Mouse (Mus musculus) kidney, postnatal 36 days (tissue): ENCODE data around the gene Mvb12b.
A peak's percentile ranks its signal among the peaks of the same experiment; 100 is the strongest.
"Not testable (repeated sequence)": the region's sequence is repeated elsewhere in the genome, so short reads cannot be mapped to it uniquely, and the experiment has no call there.

Experiments used
- DNase-seq, 2 experiments: peaks; one replicate each; pipeline ENCODE4 v3.0.0; 2021 to 2022; ENCODE audit warnings: mixed read lengths in 2 of 2

Mvb12b gene

GRCm38 (mm10) chr2:33887328-33888099, at the start of gene Mvb12b:
Gene Mvb12b (minus strand): TSS chr2:33887946.
- peak; percentile 55 to 85 for DNase-seq

GRCm38 (mm10) chr2:33935756-33936155, 48.0 kb upstream of the Mvb12b start:
- DNase-seq = no peak

DNA sequence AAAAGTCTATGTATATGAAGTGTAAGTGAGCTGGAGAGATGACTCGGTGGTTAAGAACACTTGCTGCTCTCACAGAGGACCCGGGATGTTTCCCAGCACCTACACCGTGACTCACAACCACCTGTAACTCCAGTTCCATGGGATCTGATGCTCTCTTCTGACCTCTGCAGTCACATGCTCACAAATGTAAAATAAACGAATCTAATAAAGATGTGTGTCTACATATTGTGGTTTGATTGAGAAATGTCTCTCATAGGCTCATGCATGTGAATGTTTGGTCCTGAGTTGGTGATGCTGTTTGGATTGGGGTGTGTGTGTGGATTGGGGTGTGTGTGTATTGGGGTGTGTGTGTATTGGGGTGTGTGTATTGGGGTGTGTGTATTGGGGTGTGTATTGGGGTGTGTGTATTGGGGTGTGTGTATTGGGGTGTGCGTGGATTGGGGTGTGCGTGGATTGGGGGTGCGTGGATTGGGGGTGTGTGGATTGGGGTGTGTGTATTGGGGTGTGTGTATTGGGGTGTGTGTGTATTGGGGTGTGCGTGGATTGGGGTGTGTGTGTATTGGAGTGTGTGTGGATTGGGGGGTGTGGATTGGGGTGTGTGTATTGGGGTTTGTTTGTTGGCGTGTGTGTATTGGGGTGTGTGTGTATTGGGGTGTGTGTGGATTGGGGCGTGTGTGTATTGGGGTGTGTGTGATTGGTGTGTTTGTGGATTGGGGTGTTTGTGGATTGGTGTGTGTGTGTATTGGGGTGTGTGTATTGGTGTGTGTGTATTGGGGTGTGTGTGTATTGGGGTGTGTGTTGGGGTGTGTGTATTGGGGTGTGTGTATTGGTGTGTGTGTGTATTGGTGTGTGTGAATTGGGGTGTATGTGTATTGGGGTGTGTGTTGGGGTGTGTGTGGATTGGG, 46.1 kb upstream of the Mvb12b start:
- DNase-seq = no peak

DNA sequence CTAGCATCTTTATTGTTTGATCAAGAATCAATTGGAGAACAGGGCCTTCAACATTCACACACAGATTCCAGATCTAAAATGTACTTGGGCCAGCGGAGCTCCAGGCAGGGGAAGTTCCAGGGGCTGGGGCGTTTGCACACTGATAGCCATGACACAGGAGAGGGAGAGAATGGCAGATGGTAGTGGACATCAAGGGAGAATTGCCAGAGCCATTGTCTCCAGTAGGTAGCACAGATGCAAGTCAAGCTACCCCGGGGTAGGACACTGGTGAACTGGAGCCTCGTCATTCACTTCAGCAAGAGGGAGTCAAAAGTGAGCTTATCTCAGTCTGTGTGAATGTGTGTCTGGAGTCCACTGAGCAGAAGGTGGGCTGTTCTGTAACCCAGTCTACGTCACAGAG, 43.4 kb upstream of the Mvb12b start:
- DNase-seq = no peak

GRCm38 (mm10) chr2:33925288-33925687, 37.5 kb upstream of the Mvb12b start:
- no peak for DNase-seq

DNA sequence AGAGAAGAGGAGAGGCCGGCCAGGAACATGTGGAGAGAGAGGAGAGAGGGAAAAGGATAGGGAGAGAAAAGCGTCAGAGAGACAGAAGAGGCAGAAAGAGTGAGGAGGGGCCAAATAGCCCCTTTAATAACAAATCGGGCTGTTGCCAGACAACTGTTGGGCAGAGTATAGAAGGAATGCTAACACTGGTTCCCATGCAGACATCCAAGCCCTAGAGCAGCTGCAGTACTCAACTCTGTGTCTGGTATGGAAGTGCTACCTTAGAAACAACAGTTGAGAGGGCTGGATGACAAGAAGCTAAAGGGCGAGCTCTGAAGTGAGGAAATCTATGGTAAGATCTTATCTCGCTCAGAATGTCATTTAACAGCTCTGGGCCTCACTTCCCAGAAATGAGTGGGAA, 35.7 kb upstream of the Mvb12b start:
- no peak for DNase-seq

GRCm38 (mm10) chr2:33922466-33922865, 34.7 kb upstream of the Mvb12b start:
- no peak for DNase-seq

GRCm38 (mm10) chr2:33919934-33920615, 32.3 kb upstream of the Mvb12b start:
- DNase-seq = peak; percentile 4 to 19

- peak; percentile 13 to 17 for DNase-seq
Observed at GRCm38 (mm10) chr2:33918824-33919223, 31.1 kb upstream of the Mvb12b start.

GRCm38 (mm10) chr2:33918318-33918717, 30.6 kb upstream of the Mvb12b start:
- DNase-seq = peak; percentile 49 to 80

DNA sequence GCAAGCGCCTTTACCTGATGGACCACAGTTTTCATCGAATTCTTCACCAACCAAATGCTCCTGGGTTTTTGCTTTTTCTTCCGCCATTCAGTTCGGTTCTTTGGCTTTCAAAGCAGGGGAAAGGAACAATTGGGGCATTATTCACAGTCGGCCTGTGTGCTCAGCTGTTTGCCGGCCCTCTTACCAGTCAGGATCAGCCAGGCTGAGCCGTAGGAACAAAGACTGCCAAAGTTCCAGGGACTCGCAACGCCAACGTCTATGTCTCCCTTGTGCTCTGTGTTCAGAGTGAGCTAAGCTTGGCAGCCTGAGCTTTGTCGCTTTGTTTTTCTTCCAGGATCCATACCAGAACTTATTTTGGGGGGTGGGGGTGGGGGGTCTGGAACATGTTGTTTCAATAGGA, 28.9 kb upstream of the Mvb12b start:
- DNase-seq = no peak

DNA sequence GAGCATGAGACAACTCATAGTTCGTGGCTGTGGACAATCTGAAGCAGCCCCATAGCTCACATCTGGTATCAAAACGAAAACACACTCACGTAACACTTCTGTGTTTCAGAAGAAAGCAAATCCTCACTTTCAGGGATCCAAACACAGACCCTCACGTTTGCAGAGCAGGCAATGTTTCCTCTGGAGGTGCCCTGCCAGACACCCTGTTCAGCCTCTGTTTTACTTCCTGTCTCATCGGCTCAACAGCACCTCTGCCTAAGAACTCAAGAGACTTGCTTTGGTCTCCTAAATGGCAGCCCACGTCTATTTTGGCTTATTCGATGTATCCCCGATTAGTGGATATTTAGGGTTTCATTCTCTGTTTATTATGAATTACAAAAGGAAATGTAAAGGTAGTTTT, 27.3 kb upstream of the Mvb12b start:
- DNase-seq = no peak

GRCm38 (mm10) chr2:33914334-33914733, 26.6 kb upstream of the Mvb12b start:
- no peak for DNase-seq

GRCm38 (mm10) chr2:33913598-33913997, 25.9 kb upstream of the Mvb12b start:
- not testable (repeated sequence) for DNase-seq

- DNase-seq = no peak
Observed at GRCm38 (mm10) chr2:33912741-33913140, 25.0 kb upstream of the Mvb12b start.

DNA sequence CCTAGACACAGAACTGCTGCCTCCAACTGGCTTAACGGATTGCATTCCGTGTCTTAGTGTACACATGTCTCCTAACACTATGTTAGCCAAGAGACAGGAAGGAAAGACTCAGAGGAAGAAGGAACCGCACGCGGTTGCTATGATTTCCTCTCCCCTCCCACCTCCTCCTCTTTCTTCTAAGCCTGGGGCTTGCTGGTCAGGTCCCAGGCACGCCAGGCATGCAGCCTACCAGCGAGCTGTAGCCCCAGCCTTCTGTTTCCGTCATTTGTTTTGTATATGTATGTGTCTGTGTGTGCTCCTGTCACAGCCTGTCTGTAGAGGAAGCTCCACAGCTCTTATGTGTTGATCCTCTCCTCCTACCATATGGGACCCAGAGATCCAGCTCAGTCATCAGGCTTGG, 20.6 kb upstream of the Mvb12b start:
- DNase-seq = peak; percentile 27 to 43

DNA sequence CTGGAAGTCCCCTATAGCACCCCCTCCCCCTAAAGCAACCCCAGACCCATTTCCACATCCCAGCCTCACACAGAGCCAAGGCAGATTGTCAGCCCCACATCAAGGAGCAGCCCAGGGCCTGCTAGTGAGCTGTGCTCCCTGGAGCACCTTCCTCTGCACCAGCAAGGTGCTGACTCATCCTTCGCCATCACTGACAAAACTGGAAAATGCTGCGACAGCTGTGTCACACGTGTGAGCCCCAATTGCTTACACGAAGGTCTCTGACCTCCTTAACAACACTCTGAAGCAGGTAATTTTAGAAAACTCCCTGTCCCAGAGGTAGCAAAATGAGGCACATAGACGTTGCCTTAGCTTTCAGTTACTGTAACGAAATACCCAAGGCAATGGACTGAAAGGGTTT, 19.4 kb upstream of the Mvb12b start:
- DNase-seq = no peak

DNA sequence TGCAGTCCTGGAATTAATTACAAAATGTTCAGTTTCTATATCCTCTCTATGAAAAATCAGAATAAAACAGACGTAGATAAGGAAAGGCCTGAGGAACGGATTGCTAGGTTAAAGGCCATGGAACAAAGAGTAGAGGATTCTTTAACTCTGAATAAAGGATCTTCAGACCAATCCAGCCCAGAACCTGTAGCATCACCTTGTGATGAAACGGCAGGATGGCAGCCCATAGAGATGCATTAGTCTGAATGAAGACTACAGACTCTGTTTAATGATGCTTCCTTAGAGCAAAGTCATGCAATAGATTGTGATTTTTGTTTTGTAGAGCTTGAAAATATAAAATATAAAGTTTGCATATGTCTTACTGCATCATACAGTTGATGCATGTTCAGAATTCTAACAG, 8.1 kb upstream of the Mvb12b start:
- DNase-seq = no peak

- no peak for DNase-seq
Observed at GRCm38 (mm10) chr2:33893151-33893550, 5.4 kb upstream of the Mvb12b start.

GRCm38 (mm10) chr2:33892354-33892753, 4.6 kb upstream of the Mvb12b start:
- no peak for DNase-seq

GRCm38 (mm10) chr2:33888100-33888385, 297 bp upstream of the Mvb12b start:
- DNase-seq = no peak

DNA sequence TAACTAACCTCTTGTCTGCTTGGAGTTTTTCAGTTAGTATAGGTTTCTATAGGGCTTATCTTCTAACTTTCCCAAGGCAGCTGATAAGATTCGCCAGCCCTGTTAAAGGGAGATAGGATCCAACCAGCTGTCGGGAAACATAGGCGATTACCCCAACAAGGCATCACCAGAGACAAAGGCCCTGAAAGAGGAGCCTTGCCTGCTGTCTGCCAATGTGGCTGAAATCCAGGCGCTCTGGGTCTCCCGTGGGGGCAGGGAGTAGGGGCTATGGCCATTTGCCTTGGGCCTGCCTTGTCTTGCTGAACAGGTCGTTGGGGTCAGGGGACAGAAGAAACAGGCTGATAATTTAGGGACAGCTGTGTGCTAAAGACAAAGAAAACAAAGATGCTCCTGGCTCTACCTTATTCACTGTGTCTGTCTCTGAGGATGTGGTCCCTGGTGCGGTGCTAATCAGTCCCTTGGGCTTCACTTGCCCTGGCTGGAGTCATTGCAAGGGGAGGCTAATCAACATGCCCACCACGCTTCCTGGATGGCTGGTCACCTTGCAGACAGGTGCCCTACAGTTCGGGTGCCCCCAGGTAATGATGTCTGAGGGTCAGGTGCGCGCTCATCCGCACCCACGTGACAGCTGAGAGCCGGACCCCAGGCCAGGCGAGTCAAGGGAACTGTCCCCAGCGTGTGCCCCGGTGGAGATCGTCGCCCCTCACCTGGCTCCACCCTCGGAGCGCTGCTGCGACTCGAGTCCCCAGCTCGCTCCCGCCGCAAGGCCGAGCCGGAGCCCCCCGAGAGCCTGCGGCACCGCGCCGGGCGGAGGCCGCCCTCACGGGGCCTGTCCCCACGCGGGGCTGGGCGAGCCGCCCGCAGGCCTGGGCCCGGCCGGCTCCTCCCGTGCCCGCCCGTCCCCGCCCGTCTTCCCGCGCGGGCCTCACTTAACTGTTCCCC, 1.1 kb downstream of the Mvb12b start:
- no peak for DNase-seq
